Mouse (Mus musculus) erythroblast, embryonic 14.5 days (primary cell): ENCODE data around the gene Arhgap8.

Experiments
- GATA1 ChIP-seq: IDR thresholded peaks from 2 replicates; pipeline ENCODE4 v1.6.1; 2012; ENCODE audit warnings: low read length, inconsistent platforms, mixed read lengths
- TAL1 ChIP-seq: IDR thresholded peaks from 3 replicates; pipeline ENCODE4 v1.6.1; 2012; ENCODE audit warnings: low read length, inconsistent platforms, mixed read lengths

GRCm38 (mm10) chr15:84719791-84720190 lies at the start of gene Arhgap8:
- TF ChIP-seq GATA1 (no peak), TAL1 (no peak)
